Mouse (Mus musculus): ENCODE data around the gene Prps1l1. TPM values are rescaled to one million over a fixed set of nuclear protein-coding genes. Genes with fewer than 3 reads are reported as not detected.

Gene Prps1l1
- not detected in 2 replicates for polyA plus RNA-seq (2014; fragmentation: Nextera tagmentation; extraction: Ambion mirVana)

DNA sequence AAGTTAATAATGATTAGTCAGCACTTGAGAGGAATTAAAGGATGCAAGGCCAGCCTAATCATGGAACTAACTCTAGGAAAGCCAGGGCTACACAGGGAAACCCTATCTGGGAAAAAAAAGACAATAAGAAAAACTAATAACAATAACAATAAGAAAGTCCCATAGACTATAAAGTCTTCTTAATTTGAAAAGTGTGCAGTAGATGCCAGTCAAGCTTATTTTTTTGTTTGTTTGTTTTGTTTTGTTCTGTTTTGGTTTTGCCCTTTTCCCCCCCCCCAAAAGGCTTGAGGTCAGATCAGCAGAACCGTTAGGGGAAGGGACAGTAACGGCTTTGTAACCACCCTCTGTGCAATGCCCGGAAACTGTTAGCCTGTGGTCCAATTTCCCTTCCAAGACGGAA lies at the start of gene Prps1l1:
Gene Prps1l1 (plus strand): TSS at position 301 of the 400 bp plus-strand sequence.
- no peaks in the 10 kb centered on the region for H3K36me3 ChIP-seq (ENCODE audit: control insufficient read depth, insufficient read depth, low read length)
- ATAC-seq (ENCODE audit: low read depth), result no peak

DNA sequence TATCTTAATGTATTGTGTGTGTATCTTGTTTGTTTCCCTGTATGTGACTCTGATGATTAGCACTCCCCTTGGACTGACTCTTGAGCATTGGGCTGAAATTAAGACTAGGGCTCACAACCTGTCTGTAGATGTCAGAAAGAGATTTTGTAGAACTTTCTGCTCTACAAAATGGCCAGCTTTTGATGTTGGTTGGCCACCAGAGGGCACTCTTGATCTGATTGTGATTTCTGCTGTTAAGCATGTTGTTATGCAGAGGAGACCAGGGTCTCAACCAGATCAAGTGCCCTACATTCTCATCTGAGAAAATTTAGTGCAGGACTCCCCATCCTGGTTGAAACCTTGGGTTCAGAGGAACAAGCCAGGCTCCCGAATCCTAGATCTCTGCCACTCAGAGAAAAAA lies 46.6 kb upstream of the Prps1l1 start:
- Histone ChIP-seq H3K9me3 (ENCODE audit: control insufficient read depth, low read length) (no peaks in the 10 kb centered on the region), H3K27ac (ENCODE audit: low read depth, low read length) (no peak overlapping the region), H3K4me2 (ENCODE audit: low read depth, low read length) (no peak overlapping the region), H3K4me1 (ENCODE audit: control insufficient read depth, insufficient read depth, low read length) (no peaks in the 10 kb centered on the region), H3K9ac (replicated peaks; ENCODE audit: low read depth, low read length) (no peak overlapping the region), H3K27me3 (ENCODE audit: control insufficient read depth, insufficient read depth, low read length) (no peaks in the 10 kb centered on the region), H3K36me3 (ENCODE audit: control insufficient read depth, insufficient read depth, low read length) (no peaks in the 10 kb centered on the region), H3K4me3 (ENCODE audit: low read depth, low read length) (no peak overlapping the region)
- WGBS, result 100% methylated on average over 1 of the region's 1 CpGs
- no peak for ATAC-seq (ENCODE audit: low read depth)

More for the DNA sequence above, at the start of gene Prps1l1:
- no peaks in the 10 kb centered on the region for H3K9me3 ChIP-seq (ENCODE audit: control insufficient read depth, low read length)
- H3K4me1 ChIP-seq (ENCODE audit: control insufficient read depth, insufficient read depth, low read length), result no peaks in the 10 kb centered on the region
- no peak within 1 kb of the TSS for H3K4me2 ChIP-seq (ENCODE audit: low read depth, low read length)
- no peak within 1 kb of the TSS for H3K4me3 ChIP-seq (ENCODE audit: low read depth, low read length)
- 83% methylated on average over 4 of the region's 4 CpGs for WGBS
- no peaks in the 10 kb centered on the region for H3K27me3 ChIP-seq (ENCODE audit: control insufficient read depth, insufficient read depth, low read length)
- no peak within 1 kb of the TSS for H3K27ac ChIP-seq (ENCODE audit: low read depth, low read length)
- no peak within 1 kb of the TSS for H3K9ac ChIP-seq (replicated peaks; ENCODE audit: low read depth, low read length)

DNA sequence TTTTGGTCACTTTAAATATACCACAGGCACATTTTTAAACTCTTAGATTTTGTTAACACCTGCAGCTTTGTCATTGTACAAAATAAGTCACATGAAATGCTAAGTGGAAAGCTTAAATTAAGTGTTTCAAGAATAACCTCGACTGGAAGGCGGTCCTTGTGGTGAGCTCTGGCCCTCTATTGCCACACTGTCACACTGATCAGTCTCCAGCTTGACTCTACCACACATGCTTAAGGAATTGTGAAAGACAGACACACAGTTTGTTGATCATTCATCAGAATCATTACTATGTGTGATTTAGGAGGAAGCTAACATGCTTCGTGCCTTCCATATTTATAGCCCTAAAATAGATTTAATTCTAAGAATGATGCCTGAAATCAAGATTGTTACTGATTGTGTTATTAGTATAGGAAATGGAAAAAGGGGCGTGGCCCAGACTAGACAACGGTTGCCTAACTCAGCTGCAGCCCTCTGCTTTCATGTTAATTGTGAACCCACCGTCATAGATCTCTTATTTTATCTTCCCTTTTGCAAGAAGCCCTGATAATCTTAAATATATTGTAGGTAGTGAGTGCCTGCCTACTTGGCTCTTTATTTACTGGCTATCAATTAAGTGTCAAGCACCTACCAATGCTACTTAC lies 35.4 kb upstream of the Prps1l1 start:
- Histone ChIP-seq H3K4me1 (ENCODE audit: control insufficient read depth, insufficient read depth, low read length) (no peaks in the 10 kb centered on the region), H3K36me3 (ENCODE audit: control insufficient read depth, insufficient read depth, low read length) (no peaks in the 10 kb centered on the region), H3K27ac (ENCODE audit: low read depth, low read length) (no peak overlapping the region), H3K4me3 (ENCODE audit: low read depth, low read length) (no peak overlapping the region), H3K9ac (replicated peaks; ENCODE audit: low read depth, low read length) (no peak overlapping the region), H3K27me3 (ENCODE audit: control insufficient read depth, insufficient read depth, low read length) (no peaks in the 10 kb centered on the region), H3K9me3 (ENCODE audit: control insufficient read depth, low read length) (no peaks in the 10 kb centered on the region), H3K4me2 (ENCODE audit: low read depth, low read length) (no peak overlapping the region)
- whole genome bisulfite sequencing, result 84% methylated on average over 6 of the region's 6 CpGs
- no peak for ATAC-seq (ENCODE audit: low read depth)

DNA sequence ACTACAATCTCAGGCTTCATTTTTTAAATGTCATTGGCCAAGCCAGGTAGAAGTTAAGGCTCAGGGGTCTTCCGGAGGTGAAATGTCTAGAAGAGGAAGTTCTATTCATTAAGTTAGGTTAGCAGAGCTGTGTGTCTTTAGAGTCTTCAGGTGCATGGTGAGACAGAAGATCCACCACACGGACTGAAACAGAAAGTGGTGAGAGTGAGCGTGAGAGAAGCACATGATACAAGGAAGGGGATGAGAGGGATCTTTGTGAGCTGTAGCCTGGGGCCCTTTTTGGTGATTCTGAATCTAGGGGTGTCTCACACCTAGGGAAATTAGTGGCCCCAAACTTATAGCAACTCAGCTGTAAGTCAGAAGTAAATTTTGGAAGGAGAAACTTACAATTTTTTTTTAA lies 8.6 kb upstream of the Prps1l1 start:
- Histone ChIP-seq H3K9ac (replicated peaks; ENCODE audit: low read depth, low read length) (no peak overlapping the region), H3K4me3 (ENCODE audit: low read depth, low read length) (no peak overlapping the region), H3K27me3 (ENCODE audit: control insufficient read depth, insufficient read depth, low read length) (no peaks in the 10 kb centered on the region), H3K4me1 (ENCODE audit: control insufficient read depth, insufficient read depth, low read length) (no peaks in the 10 kb centered on the region), H3K4me2 (ENCODE audit: low read depth, low read length) (no peak overlapping the region), H3K36me3 (ENCODE audit: control insufficient read depth, insufficient read depth, low read length) (no peaks in the 10 kb centered on the region), H3K27ac (ENCODE audit: low read depth, low read length) (no peak overlapping the region), H3K9me3 (ENCODE audit: control insufficient read depth, low read length) (no peaks in the 10 kb centered on the region)
- ATAC-seq (ENCODE audit: low read depth), result no peak
- 91% methylated on average over 3 of the region's 3 CpGs for WGBS

DNA sequence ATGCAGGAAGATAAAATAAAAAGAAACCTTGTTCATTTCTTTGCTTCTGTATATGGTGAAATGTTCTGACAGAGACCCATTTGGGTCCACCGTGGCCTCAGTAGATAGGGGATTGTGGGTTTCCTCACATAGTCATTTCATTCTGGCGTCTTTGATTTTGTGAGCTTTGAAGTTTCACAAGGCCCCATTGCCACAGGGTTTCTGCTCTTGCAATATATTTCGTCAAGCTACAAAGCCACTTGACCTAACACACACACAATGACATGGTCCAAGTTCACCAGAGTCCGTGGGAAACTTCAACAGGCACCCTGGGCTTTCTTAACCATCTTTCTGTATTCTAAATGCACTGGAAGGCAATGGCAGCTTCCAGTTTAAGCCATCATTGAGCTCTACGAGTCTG lies 1.3 kb downstream of the Prps1l1 start:
- no peaks in the 10 kb centered on the region for H3K9me3 ChIP-seq (ENCODE audit: control insufficient read depth, low read length)
- no peaks in the 10 kb centered on the region for H3K36me3 ChIP-seq (ENCODE audit: control insufficient read depth, insufficient read depth, low read length)
- H3K27ac ChIP-seq (ENCODE audit: low read depth, low read length), result no peak overlapping the region
- no peak overlapping the region for H3K9ac ChIP-seq (replicated peaks; ENCODE audit: low read depth, low read length)
- no peak overlapping the region for H3K4me3 ChIP-seq (ENCODE audit: low read depth, low read length)
- H3K4me1 ChIP-seq (ENCODE audit: control insufficient read depth, insufficient read depth, low read length), result no peaks in the 10 kb centered on the region
- ATAC-seq (ENCODE audit: low read depth), result no peak
- no peaks in the 10 kb centered on the region for H3K27me3 ChIP-seq (ENCODE audit: control insufficient read depth, insufficient read depth, low read length)
- H3K4me2 ChIP-seq (ENCODE audit: low read depth, low read length), result no peak overlapping the region
- 83% methylated on average over 5 of the region's 5 CpGs for WGBS

DNA sequence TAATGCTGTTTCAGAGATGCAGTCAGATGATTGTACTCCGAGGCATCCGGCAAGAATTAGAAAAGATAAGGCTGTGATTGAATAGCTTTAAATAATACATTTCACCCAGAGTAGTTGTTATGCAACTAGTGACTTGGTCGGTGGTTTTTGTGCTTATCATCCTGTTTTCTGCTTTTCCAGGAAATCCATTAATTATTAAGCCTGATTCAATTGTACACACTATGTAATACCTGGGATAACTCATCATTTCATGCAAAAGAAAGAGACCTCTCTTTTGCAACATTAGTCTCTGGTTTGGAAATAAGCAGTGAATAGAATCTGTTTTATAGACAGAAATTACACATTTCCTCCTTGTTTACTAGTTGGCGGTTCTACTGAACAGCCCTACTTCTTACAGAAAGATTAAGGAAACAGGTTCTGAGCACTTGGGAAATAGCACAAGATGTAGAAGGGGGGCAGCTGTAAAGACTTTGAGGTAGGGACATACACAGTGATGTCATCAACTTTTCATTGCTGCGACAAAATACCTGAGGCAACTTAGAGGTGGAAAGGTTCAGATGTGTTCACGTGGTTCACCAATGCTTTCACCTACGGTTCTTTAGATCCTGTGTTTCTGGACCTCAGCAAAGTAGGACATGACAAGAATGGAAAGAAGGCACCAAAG lies 5.1 kb downstream of the Prps1l1 start:
- Histone ChIP-seq H3K9ac (replicated peaks; ENCODE audit: low read depth, low read length) (no peak overlapping the region), H3K27ac (ENCODE audit: low read depth, low read length) (no peak overlapping the region), H3K4me3 (ENCODE audit: low read depth, low read length) (no peak overlapping the region), H3K4me2 (ENCODE audit: low read depth, low read length) (no peak overlapping the region), H3K4me1 (ENCODE audit: control insufficient read depth, insufficient read depth, low read length) (no peaks in the 10 kb centered on the region), H3K9me3 (ENCODE audit: control insufficient read depth, low read length) (no peaks in the 10 kb centered on the region), H3K36me3 (ENCODE audit: control insufficient read depth, insufficient read depth, low read length) (no peaks in the 10 kb centered on the region), H3K27me3 (ENCODE audit: control insufficient read depth, insufficient read depth, low read length) (no peaks in the 10 kb centered on the region)
- ATAC-seq (ENCODE audit: low read depth), result no peak
- WGBS, result 81% methylated on average over 7 of the region's 7 CpGs

DNA sequence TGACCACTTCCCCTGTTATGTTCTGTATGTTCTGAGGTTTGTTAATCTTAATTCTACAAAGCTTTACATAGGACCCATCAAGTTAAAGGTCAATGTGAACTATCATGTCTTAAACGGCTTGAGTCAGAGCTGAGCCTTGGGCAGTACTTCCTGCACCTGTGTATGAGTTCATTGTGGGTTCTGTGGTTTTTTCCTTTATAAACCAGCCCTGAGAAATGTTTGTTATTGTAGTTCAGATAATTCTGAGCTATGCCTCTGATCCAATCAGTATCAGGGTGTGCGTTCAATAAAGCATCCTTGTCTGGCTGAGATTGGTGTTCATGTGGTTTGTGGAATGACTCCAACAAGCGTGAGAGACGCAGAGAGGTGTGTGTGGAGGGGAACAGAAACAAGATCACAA lies 5.8 kb downstream of the Prps1l1 start:
- Histone ChIP-seq H3K27ac (ENCODE audit: low read depth, low read length) (no peak overlapping the region), H3K27me3 (ENCODE audit: control insufficient read depth, insufficient read depth, low read length) (no peaks in the 10 kb centered on the region), H3K9ac (replicated peaks; ENCODE audit: low read depth, low read length) (no peak overlapping the region), H3K4me3 (ENCODE audit: low read depth, low read length) (no peak overlapping the region), H3K4me1 (ENCODE audit: control insufficient read depth, insufficient read depth, low read length) (no peaks in the 10 kb centered on the region), H3K9me3 (ENCODE audit: control insufficient read depth, low read length) (no peaks in the 10 kb centered on the region), H3K4me2 (ENCODE audit: low read depth, low read length) (no peak overlapping the region), H3K36me3 (ENCODE audit: control insufficient read depth, insufficient read depth, low read length) (no peaks in the 10 kb centered on the region)
- WGBS, result 94% methylated on average over 4 of the region's 4 CpGs
- no peak for ATAC-seq (ENCODE audit: low read depth)

DNA sequence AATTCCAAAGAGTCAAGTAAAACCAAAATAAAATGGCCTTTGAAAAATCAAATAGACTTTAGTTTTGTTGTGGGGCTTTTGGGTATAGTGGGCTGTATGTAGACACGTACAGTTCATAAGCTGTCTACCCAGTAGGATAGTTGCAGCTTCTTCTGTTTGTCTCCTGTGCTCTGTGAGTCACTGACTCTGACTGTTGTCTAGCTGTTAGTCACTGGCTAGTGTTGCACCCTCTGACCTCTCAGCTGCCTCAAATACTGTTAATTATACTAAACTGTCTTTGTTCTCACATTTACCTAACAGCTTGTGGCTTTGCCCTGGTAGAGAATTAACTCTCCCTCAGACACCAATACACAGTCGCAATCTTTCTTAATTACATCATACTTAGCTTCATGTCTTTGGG lies 7.3 kb downstream of the Prps1l1 start:
- H3K9ac ChIP-seq (replicated peaks; ENCODE audit: low read depth, low read length), result no peak overlapping the region
- H3K4me1 ChIP-seq (ENCODE audit: control insufficient read depth, insufficient read depth, low read length), result no peaks in the 10 kb centered on the region
- WGBS, result 84% methylated on average over 2 of the region's 2 CpGs
- H3K36me3 ChIP-seq (ENCODE audit: control insufficient read depth, insufficient read depth, low read length), result no peaks in the 10 kb centered on the region
- no peak for ATAC-seq (ENCODE audit: low read depth)
- no peak overlapping the region for H3K27ac ChIP-seq (ENCODE audit: low read depth, low read length)
- no peak overlapping the region for H3K4me2 ChIP-seq (ENCODE audit: low read depth, low read length)
- H3K27me3 ChIP-seq (ENCODE audit: control insufficient read depth, insufficient read depth, low read length), result no peaks in the 10 kb centered on the region
- no peak overlapping the region for H3K4me3 ChIP-seq (ENCODE audit: low read depth, low read length)
- no peaks in the 10 kb centered on the region for H3K9me3 ChIP-seq (ENCODE audit: control insufficient read depth, low read length)

DNA sequence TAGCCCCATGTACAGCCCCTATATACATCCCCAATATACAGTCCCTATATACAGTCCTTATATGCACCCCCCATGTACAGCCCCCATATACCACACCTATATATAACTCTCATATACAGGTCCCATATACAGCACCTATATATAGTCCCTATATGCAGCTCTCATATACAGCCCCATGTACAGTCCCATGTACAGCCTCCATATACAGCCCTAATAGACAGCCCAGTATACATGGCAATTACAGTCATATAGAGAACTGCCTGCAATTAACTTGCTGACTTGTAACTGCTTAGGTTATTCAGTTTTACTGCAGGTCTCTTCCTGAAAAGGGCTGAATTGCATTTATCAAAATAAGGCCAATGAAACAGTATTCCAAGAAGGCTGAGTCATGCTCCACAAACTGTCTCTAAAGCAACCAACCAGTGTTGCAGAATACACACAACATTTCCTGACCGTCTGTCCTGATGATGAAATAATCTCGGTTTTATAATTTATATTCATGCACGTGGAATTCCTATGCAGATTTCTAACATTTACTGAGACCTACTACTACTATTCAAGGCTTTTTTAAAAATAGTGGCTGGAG lies 13.1 kb downstream of the Prps1l1 start:
- 85% methylated on average over 3 of the region's 3 CpGs for WGBS
- H3K27me3 ChIP-seq (ENCODE audit: control insufficient read depth, insufficient read depth, low read length), result no peaks in the 10 kb centered on the region
- no peaks in the 10 kb centered on the region for H3K9me3 ChIP-seq (ENCODE audit: control insufficient read depth, low read length)
- no peak overlapping the region for H3K9ac ChIP-seq (replicated peaks; ENCODE audit: low read depth, low read length)
- no peaks in the 10 kb centered on the region for H3K4me1 ChIP-seq (ENCODE audit: control insufficient read depth, insufficient read depth, low read length)
- ATAC-seq (ENCODE audit: low read depth), result no peak
- H3K27ac ChIP-seq (ENCODE audit: low read depth, low read length), result no peak overlapping the region; the same call in 1 of the 2 replicates
- no peaks in the 10 kb centered on the region for H3K36me3 ChIP-seq (ENCODE audit: control insufficient read depth, insufficient read depth, low read length)
- H3K4me2 ChIP-seq (ENCODE audit: low read depth, low read length), result no peak overlapping the region
- H3K4me3 ChIP-seq (ENCODE audit: low read depth, low read length), result no peak overlapping the region
